Mouse (Mus musculus) embryonic facial prominence, embryonic 11.5 days (tissue): ENCODE results near the gene Mpp2. TPM values are rescaled to one million over a fixed set of nuclear protein-coding genes. Genes with fewer than 3 reads are reported as not detected.

Source experiments
- ATAC-seq: fragments of 200-750 bp; cut with Nextera tagmentation; replicated peaks from 2 replicates; pipeline ENCODE4 v1.8.0; 2017; ENCODE audit warnings: low read depth; ENCODE audit not compliant: insufficient number of reproducible peaks, low FRiP score, low TSS enrichment
- DNase-seq: peaks from one replicate; pipeline ENCODE4 v3.0.0-alpha.2; 2015; ENCODE audit warnings: low spot score
- H3K27ac ChIP-seq: fragments of 300-500 bp; sonication (generic); replicated peaks from 2 replicates; pipeline ENCODE4 v1.5.1; 2014; ENCODE audit warnings: mild to moderate bottlenecking, low read depth, low read length, control low read depth
- H3K27me3 ChIP-seq: fragments of 300-500 bp; sonication (generic); 2 replicates; pipeline ENCODE4 v1.6.1; 2014; ENCODE audit warnings: mild to moderate bottlenecking, low read length, moderate library complexity, mixed read lengths; ENCODE audit not compliant: control insufficient read depth, insufficient read depth
- H3K36me3 ChIP-seq: fragments of 300-500 bp; sonication (generic); replicated peaks from 2 replicates; pipeline ENCODE4 v1.6.1; 2014; ENCODE audit warnings: low read depth, mild to moderate bottlenecking, low read length, moderate library complexity, mixed read lengths; ENCODE audit not compliant: control insufficient read depth, insufficient read depth
- H3K4me1 ChIP-seq: fragments of 300-500 bp; sonication (generic); 2 replicates; pipeline ENCODE4 v1.6.1; 2014; ENCODE audit warnings: low read length, mixed read lengths; ENCODE audit not compliant: control insufficient read depth, insufficient read depth
- H3K4me2 ChIP-seq: fragments of 300-500 bp; sonication (generic); 2 replicates; pipeline ENCODE4 v1.6.1; 2014; ENCODE audit warnings: low read depth, mild to moderate bottlenecking, control low read depth, low read length, moderate library complexity
- H3K4me3 ChIP-seq: fragments of 300-500 bp; sonication (generic); 2 replicates; pipeline ENCODE4 v1.5.1; 2014; ENCODE audit warnings: low read depth, low read length, control low read depth
- H3K9ac ChIP-seq: fragments of 300-500 bp; sonication (generic); replicated peaks from 2 replicates; pipeline ENCODE4 v1.6.1; 2014; ENCODE audit warnings: mild to moderate bottlenecking, control low read depth, low read length
- H3K9me3 ChIP-seq: fragments of 300-500 bp; sonication (generic); replicated peaks from 2 replicates; pipeline ENCODE4 v1.6.1; 2016; ENCODE audit warnings: mild to moderate bottlenecking, low read length, inconsistent platforms, mixed read lengths; ENCODE audit not compliant: control insufficient read depth
- WGBS: fragments of 180-500 bp; shearing (Covaris S2); extraction: QIAGEN DNeasy Blood & Tissue Kit; methylation state at CpG from one replicate; pipeline ENCODE4 v1.1.7; 2014; 5-methylcytosine and 5-hydroxymethylcytosine counted together
- polyA plus RNA-seq: library from polyadenylated mRNA; unstranded; fragments of >200 nt; fragmentation: Nextera tagmentation; extraction: Ambion mirVana; gene quantifications from 2 replicates; pipeline ENCODE4 v1.2.1, GENCODE M21; 2014

Mpp2 gene
- polyA plus RNA-seq, 1 experiment from 2014 or later: 9.1 TPM

DNA sequence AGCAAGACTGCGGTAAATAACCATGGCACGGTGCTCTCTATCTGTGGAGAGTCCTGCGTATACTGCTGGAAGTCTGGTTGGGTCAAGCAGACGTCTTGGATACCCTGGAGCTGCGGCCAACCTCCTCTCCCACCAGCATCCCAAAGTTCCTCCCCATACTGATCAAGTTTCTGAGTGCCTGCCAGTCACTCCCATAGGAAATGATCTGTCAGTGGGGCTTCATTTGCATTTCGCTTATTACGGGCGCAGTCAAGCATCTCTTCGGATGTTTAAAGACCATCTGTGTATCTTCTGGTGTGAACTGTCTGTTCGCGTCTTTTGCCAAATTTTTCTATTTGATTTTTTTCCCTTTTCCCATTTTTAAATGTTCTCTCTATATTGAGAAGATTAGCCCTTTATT is 18.7 kb downstream of the Mpp2 start:
- 46% methylated on average over 11 of the region's 11 CpGs for WGBS

DNA sequence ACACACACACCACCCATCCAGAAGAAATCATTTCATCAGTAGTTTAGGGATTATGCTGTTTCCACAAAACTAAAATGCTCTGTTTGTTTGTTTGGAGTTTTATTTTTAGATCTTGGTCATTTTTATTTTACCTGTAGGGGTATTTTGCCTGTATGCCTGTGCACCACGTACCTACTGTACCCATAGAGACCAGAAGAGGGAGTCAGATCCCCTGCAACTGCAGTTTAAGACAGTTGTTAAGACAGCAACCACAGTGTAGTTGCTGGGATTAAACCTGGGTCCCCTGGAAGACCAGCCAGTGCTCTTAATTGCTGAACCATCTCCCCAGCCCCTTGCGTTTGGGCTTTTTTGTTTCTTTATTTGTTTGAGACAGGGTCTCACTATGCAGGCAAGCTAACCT is 19.3 kb downstream of the Mpp2 start:
- DNase-seq (peak; percentile 22), ATAC-seq (no peak)
- Histone ChIP-seq H3K9ac (no peak overlapping the region), H3K4me1 (peaks cover 3% of the 10 kb centered on the region; the same call in 1 of the 2 replicates), H3K36me3 (no peaks in the 10 kb centered on the region), H3K27ac (no peak overlapping the region), H3K9me3 (no peaks in the 10 kb centered on the region), H3K27me3 (no peaks in the 10 kb centered on the region), H3K4me2 (no peak overlapping the region), H3K4me3 (no peak overlapping the region)
- 30% methylated on average over 2 of the region's 2 CpGs for WGBS

More for the DNA sequence above, 18.7 kb downstream of the Mpp2 start:
- H3K9ac ChIP-seq: no peak overlapping the region
- no peaks in the 10 kb centered on the region for H3K9me3 ChIP-seq
- no peak for DNase-seq
- H3K27ac ChIP-seq: no peak overlapping the region
- no peaks in the 10 kb centered on the region for H3K27me3 ChIP-seq
- peaks cover 3% of the 10 kb centered on the region; the same call in 1 of the 2 replicates for H3K4me1 ChIP-seq
- no peak overlapping the region for H3K4me2 ChIP-seq
- no peaks in the 10 kb centered on the region for H3K36me3 ChIP-seq
- H3K4me3 ChIP-seq: no peak overlapping the region
- ATAC-seq: no peak

DNA sequence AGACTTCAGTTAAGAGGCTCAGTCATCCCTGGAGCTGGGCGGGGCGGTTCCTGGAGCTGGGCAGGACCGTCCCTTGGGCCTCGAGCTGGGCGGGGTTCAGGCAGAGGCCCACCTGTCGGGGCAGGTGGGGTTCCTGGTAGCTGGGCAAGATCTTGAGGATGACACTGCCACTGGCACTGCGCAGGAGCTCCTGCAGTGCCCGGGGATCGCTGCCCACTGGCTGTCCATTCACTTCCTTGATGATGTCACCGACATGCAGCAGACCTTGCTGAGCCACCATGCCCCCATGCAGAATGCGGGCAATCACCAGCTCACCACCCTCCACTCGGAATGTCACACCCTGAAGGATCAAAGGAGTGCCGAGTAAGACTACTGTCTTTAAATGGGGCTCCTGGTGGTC is 25.2 kb downstream of the Mpp2 start:
- Histone ChIP-seq H3K27ac (no peak overlapping the region), H3K9ac (no peak overlapping the region), H3K36me3 (no peaks in the 10 kb centered on the region), H3K27me3 (no peaks in the 10 kb centered on the region; the same call in 1 of the 2 replicates), H3K4me2 (no peak overlapping the region), H3K4me1 (no peaks in the 10 kb centered on the region), H3K4me3 (no peak overlapping the region), H3K9me3 (no peaks in the 10 kb centered on the region)
- ATAC-seq (no peak), DNase-seq (no peak)
- 77% methylated on average over 13 of the region's 13 CpGs for WGBS

DNA sequence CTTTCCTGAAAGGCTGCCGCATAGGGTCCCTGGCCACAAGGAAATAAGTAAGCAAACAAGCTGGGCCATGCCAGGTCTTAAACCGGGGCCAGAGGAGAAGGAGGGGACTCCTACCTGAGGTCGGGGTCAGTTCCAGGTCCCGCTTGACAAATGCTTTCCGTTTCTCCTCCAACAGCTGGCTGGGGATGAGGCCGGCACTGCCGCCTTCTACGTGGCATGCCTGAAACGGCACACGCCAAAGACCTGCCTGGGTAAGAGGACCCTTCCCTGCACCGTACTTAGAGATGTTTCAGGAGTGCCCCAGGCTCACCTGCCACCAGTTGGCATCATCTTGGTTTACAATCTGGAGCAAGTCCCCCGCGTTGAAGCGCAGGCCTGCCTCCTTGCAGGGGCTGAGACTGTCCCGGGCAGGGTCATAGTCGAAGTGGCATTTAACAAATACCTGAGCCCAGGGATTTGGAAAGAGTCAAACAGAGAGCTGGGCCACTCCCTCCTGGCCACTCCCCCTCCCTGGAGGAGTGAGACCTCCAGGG is 26.3 kb downstream of the Mpp2 start:
- H3K27me3 ChIP-seq: no peaks in the 10 kb centered on the region; the same call in 1 of the 2 replicates

DNA sequence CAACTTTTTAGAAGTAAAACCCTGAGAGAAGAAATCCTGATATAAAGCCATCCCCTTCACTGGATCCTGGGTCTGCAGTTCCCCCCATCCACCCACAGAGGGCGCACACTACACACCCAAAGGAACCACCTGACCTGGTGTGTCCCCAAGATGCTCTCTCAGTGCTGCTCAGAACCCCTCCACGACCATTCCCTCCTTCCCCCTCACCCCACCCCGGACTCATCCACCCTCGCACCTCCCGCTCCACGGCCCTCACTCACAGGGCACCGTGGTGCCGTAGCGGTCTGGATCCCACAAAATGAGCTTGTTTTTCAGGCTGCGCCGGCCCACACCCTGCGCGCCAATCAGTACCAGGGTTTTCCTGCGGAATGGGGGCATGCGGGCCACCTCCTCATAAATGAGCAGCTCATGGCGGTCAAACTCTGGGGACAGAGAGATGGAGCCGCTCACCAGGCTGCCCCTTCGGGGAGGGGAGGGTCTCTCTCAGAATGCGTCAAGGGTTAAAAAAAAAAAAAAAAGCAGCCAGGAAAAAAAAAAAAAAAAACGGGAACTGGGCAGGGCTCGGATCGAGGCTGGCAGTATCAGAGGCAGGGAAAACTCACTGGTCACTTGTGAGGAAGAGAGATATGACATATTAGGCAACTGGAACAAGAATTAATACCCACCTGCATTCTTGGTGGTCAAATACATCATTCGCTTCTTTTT is 26.9 kb downstream of the Mpp2 start:
- H3K4me1 ChIP-seq: no peaks in the 10 kb centered on the region
- peak overlapping the region; percentile 31 for H3K4me3 ChIP-seq
- H3K27ac ChIP-seq: no peak overlapping the region
- peak overlapping the region; percentile 88 for H3K4me2 ChIP-seq
- 0 out of 2 replicates have a peak, but pooled peaks have one; percentile 45 for ATAC-seq
- WGBS: 3% methylated on average over 23 of the region's 23 CpGs
- no peaks in the 10 kb centered on the region for H3K36me3 ChIP-seq
- no peaks in the 10 kb centered on the region for H3K9me3 ChIP-seq
- no peaks in the 10 kb centered on the region; the same call in 1 of the 2 replicates for H3K27me3 ChIP-seq
- peak overlapping the region; percentile 54 for H3K9ac ChIP-seq
- DNase-seq: peak; percentile 80

More for the DNA sequence above, 26.3 kb downstream of the Mpp2 start:
- ATAC-seq (no peak), DNase-seq (no peak)
- no peak overlapping the region for H3K9ac ChIP-seq
- no peaks in the 10 kb centered on the region for H3K9me3 ChIP-seq
- no peak overlapping the region for H3K4me3 ChIP-seq
- H3K27ac ChIP-seq: no peak overlapping the region
- WGBS: 20% methylated on average over 16 of the region's 16 CpGs
- no peak overlapping the region for H3K4me2 ChIP-seq
- H3K4me1 ChIP-seq: no peaks in the 10 kb centered on the region
- H3K36me3 ChIP-seq: no peaks in the 10 kb centered on the region

DNA sequence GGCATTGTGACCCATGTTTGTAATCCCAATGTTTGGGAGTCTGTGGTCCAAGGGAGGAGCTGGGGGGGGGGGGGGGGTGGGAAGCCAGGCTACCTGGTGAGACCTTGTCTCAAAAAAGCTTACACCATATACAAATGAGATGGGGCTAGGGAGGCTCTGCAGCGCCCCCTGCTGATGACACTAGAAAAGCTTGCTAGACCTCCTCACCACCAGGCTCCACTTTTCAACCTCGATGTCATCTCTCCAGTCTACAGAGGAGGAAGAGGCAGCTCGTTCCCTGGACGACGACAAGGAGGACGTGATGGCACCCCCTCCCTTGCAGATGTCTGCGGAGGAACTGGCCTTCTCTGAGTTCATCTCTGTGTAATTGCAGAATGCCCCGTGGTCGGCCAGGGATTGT is 34.5 kb downstream of the Mpp2 start:
- H3K27ac ChIP-seq: no peak overlapping the region
- H3K4me3 ChIP-seq: no peak overlapping the region
- H3K4me1 ChIP-seq: no peaks in the 10 kb centered on the region
- H3K36me3 ChIP-seq: no peaks in the 10 kb centered on the region
- no peak overlapping the region for H3K9ac ChIP-seq
- H3K4me2 ChIP-seq: no peak overlapping the region
- no peaks in the 10 kb centered on the region for H3K9me3 ChIP-seq
- H3K27me3 ChIP-seq: no peaks in the 10 kb centered on the region
- no peak for ATAC-seq
- DNase-seq: peak; percentile 63
- 32% methylated on average over 9 of the region's 9 CpGs for WGBS

DNA sequence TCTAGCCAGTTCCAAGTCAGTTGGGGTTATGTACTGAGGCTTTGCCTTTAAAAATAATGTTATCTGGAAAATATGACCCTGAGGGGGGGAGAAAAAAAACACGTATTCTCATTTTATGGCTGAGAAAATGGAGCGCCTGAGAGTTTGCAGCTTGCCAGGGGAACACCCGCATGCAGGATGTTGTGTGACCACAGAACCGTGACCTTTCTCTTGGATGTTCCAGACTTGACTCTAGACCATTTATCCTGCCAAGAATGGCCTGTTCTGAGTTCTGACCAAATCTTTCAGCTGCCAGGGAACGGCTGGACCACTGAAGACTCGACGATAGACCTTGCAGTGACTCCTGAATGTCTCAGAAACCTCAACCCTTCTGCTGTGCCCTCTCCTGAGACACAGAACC is 35.1 kb downstream of the Mpp2 start:
- no peak overlapping the region for H3K9ac ChIP-seq
- H3K4me3 ChIP-seq: no peak overlapping the region
- no peak overlapping the region for H3K27ac ChIP-seq
- no peak for DNase-seq
- H3K36me3 ChIP-seq: no peaks in the 10 kb centered on the region
- 86% methylated on average over 7 of the region's 7 CpGs for WGBS
- ATAC-seq: no peak
- no peaks in the 10 kb centered on the region for H3K9me3 ChIP-seq
- no peaks in the 10 kb centered on the region for H3K27me3 ChIP-seq
- no peaks in the 10 kb centered on the region for H3K4me1 ChIP-seq
- no peak overlapping the region for H3K4me2 ChIP-seq

DNA sequence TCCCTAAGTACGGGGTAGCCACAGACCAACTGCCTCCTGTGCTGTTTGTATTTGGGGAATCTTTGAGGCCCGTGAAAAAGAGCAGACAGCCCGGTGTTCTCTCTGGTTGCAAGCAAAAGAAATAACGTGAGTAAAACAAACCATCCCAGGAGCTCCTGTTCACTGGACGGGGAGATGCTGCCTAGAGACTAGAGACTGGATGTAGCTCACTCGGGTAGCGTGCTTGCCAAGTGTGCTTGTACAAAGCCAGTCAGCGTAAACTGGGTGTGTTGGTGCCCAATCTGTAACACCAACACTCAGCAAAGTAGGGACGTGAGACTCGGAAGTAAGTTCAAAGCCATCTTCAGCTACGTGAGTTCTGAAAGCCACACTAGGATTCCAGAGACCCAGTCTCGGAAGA is 35.6 kb downstream of the Mpp2 start:
- ATAC-seq (no peak), DNase-seq (no peak)
- H3K4me3 ChIP-seq: no peak overlapping the region
- no peak overlapping the region for H3K27ac ChIP-seq
- H3K9me3 ChIP-seq: no peaks in the 10 kb centered on the region
- H3K36me3 ChIP-seq: no peaks in the 10 kb centered on the region
- no peaks in the 10 kb centered on the region for H3K27me3 ChIP-seq
- no peak overlapping the region for H3K4me2 ChIP-seq
- no peaks in the 10 kb centered on the region for H3K4me1 ChIP-seq
- no peak overlapping the region for H3K9ac ChIP-seq
- 85% methylated on average over 12 of the region's 12 CpGs for WGBS
